Mouse (Mus musculus): ENCODE data around the gene Tmed1.
"Not testable (repeated sequence)": the region's sequence is repeated elsewhere in the genome, so short reads cannot be mapped to it uniquely, and the experiment has no call there.

Tmed1 gene

DNA sequence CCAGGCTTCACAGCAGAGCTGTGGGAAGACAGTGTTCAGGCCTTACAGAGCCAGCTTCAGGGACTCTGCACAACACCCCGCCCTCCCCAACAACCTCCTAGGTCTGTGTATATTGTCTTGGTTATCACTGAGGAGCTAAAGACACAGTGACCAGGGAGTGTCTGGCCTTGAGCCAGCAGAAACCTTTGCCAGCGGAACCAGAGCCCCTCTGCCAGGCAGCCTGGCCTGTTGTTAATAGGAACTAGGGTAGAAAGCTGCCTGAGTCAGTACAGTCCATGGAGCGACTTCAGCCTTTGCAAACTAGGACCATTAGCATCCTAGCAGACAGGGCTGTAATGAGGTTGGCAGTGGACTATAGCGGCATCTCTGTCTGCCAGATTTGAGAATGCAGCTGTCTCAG is 26.0 kb downstream of the Tmed1 start:
- no peak for ATAC-seq (ENCODE audit: insufficient number of reproducible peaks, low FRiP score, low TSS enrichment)

GRCm38 (mm10) chr9:21477707-21478106 is 32.3 kb downstream of the Tmed1 start:
- no peak for ATAC-seq (ENCODE audit: insufficient number of reproducible peaks, low FRiP score, low TSS enrichment)

DNA sequence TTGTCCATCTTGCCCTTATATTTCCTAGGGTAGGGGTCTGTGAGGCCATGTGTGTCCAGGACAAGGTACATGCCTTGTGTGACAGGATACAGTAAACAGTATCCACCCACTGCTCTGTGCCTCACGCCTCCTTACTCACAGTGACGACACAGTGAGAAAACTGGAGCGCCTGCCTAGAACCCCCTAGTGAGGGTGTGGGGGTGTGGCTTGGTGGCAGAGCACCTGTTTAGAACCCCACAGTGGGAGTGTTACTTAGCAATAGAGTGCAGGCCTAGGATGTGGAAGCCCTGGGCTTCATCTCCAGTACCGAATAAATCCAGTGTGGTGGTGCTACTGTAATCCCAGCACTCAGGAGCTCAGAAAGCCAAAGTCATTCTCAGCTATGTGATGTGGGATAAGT is 37.1 kb downstream of the Tmed1 start:
- no peak for ATAC-seq (ENCODE audit: insufficient number of reproducible peaks, low FRiP score, low TSS enrichment)

GRCm38 (mm10) chr9:21469032-21470024 is 40.7 kb downstream of the Tmed1 start:
- no peak for ATAC-seq (ENCODE audit: insufficient number of reproducible peaks, low FRiP score, low TSS enrichment)

- not testable (repeated sequence) for ATAC-seq (ENCODE audit: insufficient number of reproducible peaks, low FRiP score, low TSS enrichment)
These were observed 45.5 kb downstream of the Tmed1 start for GRCm38 (mm10) chr9:21464565-21464928.

DNA sequence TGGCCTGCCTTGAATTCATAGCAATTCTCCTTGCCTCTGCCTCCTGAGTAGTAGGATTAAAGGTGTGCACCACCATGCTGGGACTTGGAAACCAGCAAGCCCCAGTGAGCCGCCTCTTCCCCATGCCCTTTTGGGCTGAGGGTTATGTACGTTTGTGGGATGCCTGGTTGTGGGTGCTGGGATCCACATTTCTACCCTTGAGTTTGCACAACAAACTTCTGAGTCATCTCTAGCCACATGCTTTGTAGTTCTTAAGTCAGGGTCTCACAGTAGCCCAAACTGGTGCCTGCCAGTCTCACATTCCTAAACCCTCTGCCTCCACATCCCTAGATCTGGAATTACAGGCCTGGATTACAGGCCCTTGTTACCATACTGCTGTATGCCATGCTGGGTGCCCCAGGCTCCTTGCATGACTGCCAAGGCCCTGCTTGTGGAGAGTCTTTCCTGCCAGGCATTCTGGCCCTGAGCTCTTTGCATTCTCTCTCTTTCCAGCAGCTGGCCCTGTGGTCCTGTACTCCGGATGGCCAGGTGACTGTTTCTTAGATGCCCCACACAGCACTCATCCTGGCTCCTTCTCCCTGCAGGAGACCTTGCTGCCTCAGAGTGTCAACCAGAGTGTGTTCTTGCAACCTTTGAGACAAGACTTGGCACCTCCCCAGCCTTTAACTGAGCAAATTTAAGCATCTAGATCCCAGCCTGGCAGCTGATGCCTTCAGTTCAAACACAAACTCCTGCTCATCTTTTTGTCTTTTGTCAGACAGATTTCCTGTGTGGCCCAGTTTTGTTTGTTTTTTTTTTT is 46.1 kb downstream of the Tmed1 start:
- ATAC-seq (ENCODE audit: insufficient number of reproducible peaks, low FRiP score, low TSS enrichment): peak; percentile 58; the same call in 1 of the 2 replicates

- ATAC-seq (ENCODE audit: insufficient number of reproducible peaks, low FRiP score, low TSS enrichment): peak; percentile 42; the same call in 1 of the 2 replicates
These were observed 46.9 kb downstream of the Tmed1 start for GRCm38 (mm10) chr9:21463138-21463590.

- ATAC-seq (ENCODE audit: insufficient number of reproducible peaks, low FRiP score, low TSS enrichment): no peak
These were observed 49.6 kb downstream of the Tmed1 start for GRCm38 (mm10) chr9:21460400-21460940.

DNA sequence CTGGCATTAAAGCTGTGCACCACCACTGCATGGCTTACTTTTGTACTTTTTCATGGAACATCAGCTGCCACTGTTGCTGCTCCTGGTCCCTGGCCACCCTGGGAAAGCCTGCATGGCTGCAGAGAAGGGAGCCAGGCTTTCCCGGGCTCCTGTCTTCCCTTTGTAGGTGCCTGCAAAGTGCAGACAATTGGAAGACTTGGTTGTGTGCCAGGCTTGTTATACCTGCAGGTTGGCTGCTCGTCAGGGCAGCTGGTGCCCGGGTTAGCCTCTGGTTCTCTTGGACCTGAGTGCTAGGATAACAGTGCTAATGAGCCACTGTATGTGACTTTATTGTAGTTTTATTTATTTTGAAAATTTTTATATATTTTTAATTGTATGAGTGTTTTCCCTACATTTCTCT is 51.2 kb downstream of the Tmed1 start:
- ATAC-seq (ENCODE audit: insufficient number of reproducible peaks, low FRiP score, low TSS enrichment): no peak

All from cerebellum, adult (tissue).